8 mouse cellular contexts compared by ENCODE assay signal in the genomic region with DNA sequence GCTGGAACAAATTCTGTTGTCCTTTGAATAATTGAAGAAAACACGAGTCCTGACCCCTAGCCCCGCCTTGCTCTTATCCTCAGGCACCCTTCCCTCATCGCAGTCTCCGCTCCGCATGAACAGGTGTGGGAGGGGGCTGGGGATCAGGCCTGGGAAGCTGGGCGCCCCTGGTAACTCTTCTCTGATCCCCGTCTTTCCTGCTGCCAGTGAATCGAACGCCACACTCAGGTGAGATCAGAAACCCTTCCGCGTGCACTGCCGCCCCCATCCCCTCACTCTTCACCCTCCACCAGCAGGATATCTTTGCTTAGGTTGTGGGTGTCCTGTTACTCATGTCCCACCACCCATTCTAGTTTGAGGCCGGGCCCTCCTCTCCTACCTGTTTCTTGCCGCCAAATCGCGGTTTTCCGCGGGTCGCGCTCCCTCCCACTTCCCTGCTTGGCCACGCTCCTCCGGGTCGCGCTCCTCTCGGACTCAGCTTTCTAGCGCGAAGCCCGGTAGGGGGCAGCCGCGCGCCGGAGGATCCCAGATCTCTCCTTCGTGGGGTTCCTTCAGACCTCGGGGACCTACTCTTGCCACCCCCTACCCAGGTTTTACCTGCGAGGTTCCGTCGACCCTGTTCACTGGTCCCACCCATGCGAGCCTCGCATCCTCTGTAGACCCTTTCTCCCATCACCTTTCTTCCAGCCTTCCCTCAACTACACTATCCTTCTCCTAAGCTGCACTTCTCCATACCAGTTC. TPM values are rescaled to one million over a fixed set of nuclear protein-coding genes. Genes with fewer than 3 reads are reported as not detected.
DNase-seq lines count a peak whose midpoint lies in the region; ATAC-seq lines count a peak whose summit lies in the region.

No protein-coding gene starts in this region.

- peak overlapping the region; percentile 88 for H3K4me3 ChIP-seq in forebrain, embryonic 15.5 days
- H3K4me3 ChIP-seq in liver, embryonic 16.5 days (ENCODE audit: low read depth, low read length) = peak overlapping the region; percentile 6; the same call in 1 of the 2 replicates
- peak overlapping the region; percentile 80 for H3K4me3 ChIP-seq in neural tube, embryonic 13.5 days

- peaks cover 10% of the 10 kb centered on the region for H3K36me3 ChIP-seq in forebrain, embryonic 15.5 days
- H3K36me3 ChIP-seq in liver, embryonic 16.5 days (ENCODE audit: control insufficient read depth, insufficient read depth) = no peaks in the 10 kb centered on the region
- H3K36me3 ChIP-seq in neural tube, embryonic 13.5 days = peaks cover 25% of the 10 kb centered on the region

- WGBS in forebrain, embryonic 15.5 days = 2% methylated on average over 39 of the region's 39 CpGs
- 5% methylated on average over 39 of the region's 39 CpGs for WGBS in liver, embryonic 16.5 days (ENCODE audit: insufficient replicate concordance)
- 1% methylated on average over 39 of the region's 39 CpGs for WGBS in neural tube, embryonic 13.5 days

- H3K9ac ChIP-seq in forebrain, embryonic 15.5 days (replicated peaks) = peak overlapping the region; percentile 94
- no peak overlapping the region for H3K9ac ChIP-seq in liver, embryonic 16.5 days (ENCODE audit: low read depth, low read length)
- H3K9ac ChIP-seq in neural tube, embryonic 13.5 days = peak overlapping the region; percentile 93

- H3K4me1 ChIP-seq in forebrain, embryonic 15.5 days = peaks cover 69% of the 10 kb centered on the region
- peaks cover 3% of the 10 kb centered on the region for H3K4me1 ChIP-seq in liver, embryonic 16.5 days (ENCODE audit: control insufficient read depth, low read depth, low read length)
- peaks cover 69% of the 10 kb centered on the region for H3K4me1 ChIP-seq in neural tube, embryonic 13.5 days (replicated peaks)

- DNase-seq in spleen, adult 18-20 months = peak; percentile 24 to 66
- DNase-seq in spleen, adult 12 weeks (ENCODE audit: low spot score) = no peak
- DNase-seq in heart, postnatal 10 days = peak; percentile 59 to 73
- peak; percentile 45 to 88 for DNase-seq in kidney, postnatal 36 days
- peak; percentile 17 for DNase-seq in thymus, postnatal 0 days (ENCODE audit: low spot score)

- no peaks in the 10 kb centered on the region for H3K27me3 ChIP-seq in forebrain, embryonic 15.5 days
- H3K27me3 ChIP-seq in liver, embryonic 16.5 days (ENCODE audit: control insufficient read depth, insufficient read depth, low read depth, low read length) = peaks cover 64% of the 10 kb centered on the region
- H3K27me3 ChIP-seq in neural tube, embryonic 13.5 days = peaks cover 5% of the 10 kb centered on the region; the same call in 1 of the 2 replicates

- intact Hi-C loops in heart, postnatal 10 days (cut with DNase I) = loop anchor here (5.0 kb wide), 2 partner anchors 92 to 212 kb away; a partner anchor contains a TSS

- H3K9me3 ChIP-seq in forebrain, embryonic 15.5 days = no peaks in the 10 kb centered on the region
- H3K9me3 ChIP-seq in liver, embryonic 16.5 days (replicated peaks; ENCODE audit: control insufficient read depth, low read length) = no peaks in the 10 kb centered on the region
- H3K9me3 ChIP-seq in neural tube, embryonic 13.5 days = no peaks in the 10 kb centered on the region

- H3K27ac ChIP-seq in forebrain, embryonic 15.5 days (replicated peaks) = peak overlapping the region; percentile 87
- H3K27ac ChIP-seq in liver, embryonic 16.5 days (ENCODE audit: low read length) = no peak overlapping the region
- peak overlapping the region; percentile 86 for H3K27ac ChIP-seq in neural tube, embryonic 13.5 days (replicated peaks)

- peak; percentile 11 for ATAC-seq in forebrain, embryonic 15.5 days (replicated peaks)
- ATAC-seq in liver, embryonic 16.5 days (ENCODE audit: low read depth) = no peak
- ATAC-seq in neural tube, embryonic 13.5 days (ENCODE audit: low read depth) = peak; percentile 1

- peak overlapping the region; percentile 67 for H3K4me2 ChIP-seq in forebrain, embryonic 15.5 days (replicated peaks)
- H3K4me2 ChIP-seq in liver, embryonic 16.5 days (ENCODE audit: low read depth, low read length) = peak overlapping the region; percentile 46
- H3K4me2 ChIP-seq in neural tube, embryonic 13.5 days = peak overlapping the region; percentile 88

RNA-seq across cellular contexts. Expression of a gene that starts 4.0 kb away (rescaled TPM):
- polyA plus RNA-seq in forebrain, embryonic 15.5 days (2015; fragmentation: Nextera tagmentation; extraction: Ambion mirVana) = 50.9 and 53.1 TPM in 2 replicates
- total RNA-seq in heart, postnatal 10 days (2021) = 10 to 100 TPM; 14.0 to 17.2 TPM
- 0.46 and 1.0 TPM in 2 replicates for polyA plus RNA-seq in liver, embryonic 16.5 days (2015; fragmentation: Nextera tagmentation; extraction: Ambion mirVana)
- polyA plus RNA-seq in neural tube, embryonic 13.5 days (2015; fragmentation: Nextera tagmentation; extraction: Ambion mirVana) = 56.2 and 57.0 TPM in 2 replicates
- polyA plus RNA-seq in thymus, postnatal 0 days (2015; fragmentation: Nextera tagmentation; extraction: Ambion mirVana) = 2.4 and 6.8 TPM in 2 replicates

RNA-seq across cellular contexts. Expression of a gene that starts 26.5 kb away (rescaled TPM):
- 1.9 and 2.4 TPM in 2 replicates for polyA plus RNA-seq in forebrain, embryonic 15.5 days (2015; fragmentation: Nextera tagmentation; extraction: Ambion mirVana)
- total RNA-seq in heart, postnatal 10 days (2021) = not detected
- polyA plus RNA-seq in liver, embryonic 16.5 days (2015; fragmentation: Nextera tagmentation; extraction: Ambion mirVana) = not detected in 2 replicates
- 1.2 and 1.7 TPM in 2 replicates for polyA plus RNA-seq in neural tube, embryonic 13.5 days (2015; fragmentation: Nextera tagmentation; extraction: Ambion mirVana)
- polyA plus RNA-seq in thymus, postnatal 0 days (2015; fragmentation: Nextera tagmentation; extraction: Ambion mirVana) = not detected in 2 replicates

RNA-seq across cellular contexts. Expression of a gene that starts 38.6 kb away (rescaled TPM):
- not detected in 2 replicates for polyA plus RNA-seq in forebrain, embryonic 15.5 days (2015; fragmentation: Nextera tagmentation; extraction: Ambion mirVana)
- not detected for total RNA-seq in heart, postnatal 10 days (2021)
- not detected in 2 replicates for polyA plus RNA-seq in liver, embryonic 16.5 days (2015; fragmentation: Nextera tagmentation; extraction: Ambion mirVana)
- polyA plus RNA-seq in neural tube, embryonic 13.5 days (2015; fragmentation: Nextera tagmentation; extraction: Ambion mirVana) = not detected in 2 replicates
- polyA plus RNA-seq in thymus, postnatal 0 days (2015; fragmentation: Nextera tagmentation; extraction: Ambion mirVana) = not detected in 2 replicates

RNA-seq across cellular contexts. Expression of a gene that starts 48.3 kb away (rescaled TPM):
- polyA plus RNA-seq in forebrain, embryonic 15.5 days (2015; fragmentation: Nextera tagmentation; extraction: Ambion mirVana) = not detected in 2 replicates
- total RNA-seq in heart, postnatal 10 days (2021) = not detected
- not detected in 2 replicates for polyA plus RNA-seq in liver, embryonic 16.5 days (2015; fragmentation: Nextera tagmentation; extraction: Ambion mirVana)
- not detected in 2 replicates for polyA plus RNA-seq in neural tube, embryonic 13.5 days (2015; fragmentation: Nextera tagmentation; extraction: Ambion mirVana)
- not detected in 2 replicates for polyA plus RNA-seq in thymus, postnatal 0 days (2015; fragmentation: Nextera tagmentation; extraction: Ambion mirVana)

RNA-seq across cellular contexts. Expression of a gene that starts 48.8 kb away (rescaled TPM):
- 329 and 340 TPM in 2 replicates for polyA plus RNA-seq in forebrain, embryonic 15.5 days (2015; fragmentation: Nextera tagmentation; extraction: Ambion mirVana)
- total RNA-seq in heart, postnatal 10 days (2021) = 1 to 10 TPM; 5.6 to 6.9 TPM
- polyA plus RNA-seq in liver, embryonic 16.5 days (2015; fragmentation: Nextera tagmentation; extraction: Ambion mirVana) = 2.9 and 3.4 TPM in 2 replicates
- 241 and 262 TPM in 2 replicates for polyA plus RNA-seq in neural tube, embryonic 13.5 days (2015; fragmentation: Nextera tagmentation; extraction: Ambion mirVana)
- polyA plus RNA-seq in thymus, postnatal 0 days (2015; fragmentation: Nextera tagmentation; extraction: Ambion mirVana) = 3.4 and 3.9 TPM in 2 replicates

Comparison
In these comparisons a context has a peak if more than half of its experiments do, and no peak if none do; other contexts are left out.
1. H3K4me3 ChIP-seq: peak in every context shown above with its lines; median percentile 88 in forebrain, embryonic 15.5 days; 80 in neural tube, embryonic 13.5 days; 6 in liver, embryonic 16.5 days.